Mouse (Mus musculus) midbrain, embryonic 10.5 days (tissue): ENCODE results near the gene Wbp1l. TPM values are rescaled to one million over a fixed set of nuclear protein-coding genes. Genes with fewer than 3 reads are reported as not detected.
A peak's percentile ranks its signal among the peaks of the same experiment; 100 is the strongest.

ENCODE experiments used
- DNase-seq: peaks from one replicate; pipeline ENCODE4 v3.0.0-alpha.2; 2017; ENCODE audit warnings: low spot score
- H3K27ac ChIP-seq: fragments of 300-500 bp; sonication (generic); replicated peaks from 2 replicates; pipeline ENCODE4 v1.5.1; 2016; ENCODE audit warnings: mild to moderate bottlenecking
- H3K27me3 ChIP-seq: fragments of 300-500 bp; sonication (generic); 2 replicates; pipeline ENCODE4 v1.6.1; 2016; ENCODE audit warnings: low read depth, mild to moderate bottlenecking; ENCODE audit not compliant: poor library complexity, severe bottlenecking
- H3K36me3 ChIP-seq: fragments of 300-500 bp; sonication (generic); 2 replicates; pipeline ENCODE4 v1.6.1; 2016; ENCODE audit warnings: mild to moderate bottlenecking, moderate library complexity
- H3K4me1 ChIP-seq: fragments of 300-500 bp; sonication (generic); 2 replicates; pipeline ENCODE4 v1.6.1; 2016
- H3K4me3 ChIP-seq: fragments of 300-500 bp; sonication (generic); 2 replicates; pipeline ENCODE4 v1.5.1; 2016; ENCODE audit warnings: mild to moderate bottlenecking, moderate library complexity
- H3K9me3 ChIP-seq: fragments of 300-500 bp; sonication (generic); replicated peaks from 2 replicates; pipeline ENCODE4 v1.6.1; 2016; ENCODE audit warnings: mild to moderate bottlenecking
- WGBS: fragments of 180-500 bp; shearing (Covaris S2); methylation state at CpG from one replicate; pipeline ENCODE4 v1.1.7; 2016; 5-methylcytosine and 5-hydroxymethylcytosine counted together
- polyA plus RNA-seq: library from polyadenylated mRNA; unstranded; fragments of >200 nt; fragmentation: Nextera tagmentation; extraction: Ambion mirVana; gene quantifications from 2 replicates; pipeline ENCODE4 v1.2.1, GENCODE M21; 2016

The Wbp1l gene
- polyA plus RNA-seq, 1 experiment from 2014 or later: 45.7 TPM

DNA sequence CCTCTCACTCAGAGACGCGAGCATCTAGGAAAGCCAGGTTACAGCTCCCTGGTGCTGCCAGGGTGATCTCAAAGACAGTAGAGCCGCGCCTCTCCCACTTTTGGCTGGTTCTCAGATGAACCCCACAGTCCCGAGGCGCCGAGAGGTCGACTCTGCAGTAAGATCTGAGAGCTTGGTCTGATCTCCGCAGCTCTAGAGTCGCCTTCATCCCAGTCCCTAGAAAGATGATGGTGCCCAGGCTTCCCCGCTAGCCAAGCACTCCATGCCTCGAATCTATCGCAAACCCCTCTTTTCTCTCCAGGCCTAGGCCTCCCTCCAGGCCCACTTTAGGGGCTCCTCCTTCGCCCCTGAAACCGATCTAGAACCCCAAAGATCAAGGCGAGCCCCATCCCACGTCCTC, 26.3 kb upstream of the Wbp1l start:
- Histone ChIP-seq H3K36me3 (peaks cover 7% of the 10 kb centered on the region), H3K27me3 (no peaks in the 10 kb centered on the region), H3K9me3 (0 out of 2 replicates have a peak, but pooled peaks cover 3% of the 10 kb centered on the region), H3K4me3 (peak overlapping the region; percentile 72), H3K4me1 (peaks cover 46% of the 10 kb centered on the region), H3K27ac (peak overlapping the region; percentile 94)
- DNase-seq: no peak
- under 1% methylated on average over 17 of the region's 17 CpGs for WGBS

DNA sequence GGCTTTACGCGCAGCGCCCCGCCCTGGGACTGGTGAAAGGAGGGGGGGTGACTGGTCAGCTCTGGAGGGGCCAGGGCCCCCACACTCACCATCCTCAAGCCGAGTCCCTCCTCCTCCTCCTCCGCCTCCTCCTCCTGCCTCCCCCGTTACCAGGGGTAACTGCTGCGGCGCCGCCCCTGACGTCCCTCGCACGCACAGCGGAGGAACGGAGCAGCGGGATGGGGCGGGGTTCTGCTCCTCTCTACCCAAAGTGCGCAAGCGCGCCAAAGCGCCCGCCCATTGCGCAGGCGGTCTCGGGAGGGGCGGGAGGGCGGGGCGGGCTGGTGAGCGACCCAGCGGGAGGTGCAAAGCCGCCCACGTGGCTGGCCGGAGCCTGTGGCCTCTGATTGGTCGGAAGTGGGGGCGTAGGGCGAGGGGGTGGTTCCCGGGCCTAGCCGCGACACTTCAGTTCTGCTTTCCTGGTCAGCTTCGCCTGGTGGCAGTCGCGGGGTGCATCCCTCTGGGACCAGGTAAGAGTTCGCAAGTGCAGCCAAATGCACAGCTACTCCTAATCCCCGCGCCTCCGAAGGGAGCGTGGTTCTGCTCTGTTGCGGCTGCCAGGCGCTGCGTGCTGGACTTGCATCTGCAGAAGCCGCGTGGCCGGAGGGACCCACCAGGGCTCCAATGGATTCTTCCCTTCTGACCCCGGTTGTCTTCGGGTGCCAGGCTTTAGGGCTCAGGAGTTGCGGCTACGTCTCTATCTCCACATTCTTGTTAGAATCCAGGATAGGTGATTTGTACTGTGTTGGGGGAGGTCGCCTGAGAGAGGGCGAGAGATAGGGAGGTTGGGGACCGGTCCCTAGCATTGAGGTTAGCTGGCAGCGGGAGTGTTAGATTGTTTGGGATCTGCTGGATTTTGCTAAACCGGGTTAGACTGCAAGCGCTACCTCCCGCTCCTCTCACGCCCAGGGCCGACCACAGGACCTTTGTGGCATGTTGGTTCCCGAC, 25.6 kb upstream of the Wbp1l start, which contains the start of the genes Arl3 and Sfxn2:
Arl3 (minus strand) TSS at position 248 of the 987 bp plus-strand sequence.
Sfxn2 (plus strand) TSS at position 415 of the 987 bp plus-strand sequence.
- Histone ChIP-seq H3K4me3 (peak within 1 kb of the TSS; percentile 72), H3K9me3 (no peaks in the 10 kb centered on the region), H3K36me3 (0 out of 2 replicates have a peak, but pooled peaks cover under 1% of the 10 kb centered on the region), H3K27me3 (no peaks in the 10 kb centered on the region), H3K4me1 (peaks cover 46% of the 10 kb centered on the region), H3K27ac (peak within 1 kb of the TSS; percentile 94)
- under 1% methylated on average over 67 of the region's 67 CpGs for WGBS
- peak; percentile 99 for DNase-seq

DNA sequence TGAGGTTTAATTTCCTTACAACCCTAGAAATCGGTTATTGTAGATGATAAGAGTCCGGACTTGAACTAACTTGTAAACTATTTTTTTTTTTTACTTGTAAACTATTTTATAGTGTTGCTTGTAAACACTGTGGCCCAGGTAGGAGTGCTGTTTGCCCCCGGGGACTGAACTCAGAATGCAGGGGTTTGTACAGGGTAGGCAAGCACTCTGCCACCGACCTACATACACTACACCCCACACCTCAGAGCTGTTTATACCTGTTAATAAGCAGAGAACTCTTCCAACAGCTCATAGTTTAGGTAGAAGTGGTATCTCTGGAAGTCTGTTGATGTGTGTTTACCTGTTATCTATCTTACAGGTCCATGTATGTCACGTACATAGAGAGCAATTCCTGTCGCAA, 24.9 kb upstream of the Wbp1l start:
- no peaks in the 10 kb centered on the region for H3K36me3 ChIP-seq
- H3K27ac ChIP-seq: peak overlapping the region; percentile 94; the same call in 1 of the 2 replicates
- H3K4me3 ChIP-seq: peak overlapping the region; percentile 72
- DNase-seq: no peak
- no peaks in the 10 kb centered on the region for H3K27me3 ChIP-seq
- no peaks in the 10 kb centered on the region for H3K9me3 ChIP-seq
- H3K4me1 ChIP-seq: peaks cover 46% of the 10 kb centered on the region
- WGBS: 49% methylated on average over 6 of the region's 6 CpGs

DNA sequence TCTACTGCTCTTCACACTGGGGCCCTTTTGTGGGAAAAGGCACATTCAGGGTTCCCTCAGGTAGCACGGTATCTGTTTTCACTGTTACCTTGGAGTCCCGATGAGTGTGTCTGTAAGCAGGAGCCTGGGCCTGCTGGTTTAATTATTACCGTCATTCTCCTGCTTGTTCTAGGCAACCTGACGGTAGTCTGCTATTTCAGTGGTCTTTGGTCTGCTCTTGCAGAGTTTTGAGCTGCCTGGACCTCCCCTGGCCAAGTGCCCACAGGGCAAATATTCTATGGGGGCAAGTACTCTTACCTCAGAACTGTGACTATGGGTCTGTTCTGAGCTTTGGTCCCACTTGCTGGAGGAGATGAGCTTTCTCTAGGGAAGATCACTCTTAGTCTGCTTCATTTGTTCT, 23.7 kb upstream of the Wbp1l start:
- Histone ChIP-seq H3K27ac (no peak overlapping the region), H3K4me1 (peaks cover 46% of the 10 kb centered on the region), H3K27me3 (no peaks in the 10 kb centered on the region), H3K4me3 (no peak overlapping the region), H3K36me3 (no peaks in the 10 kb centered on the region), H3K9me3 (no peaks in the 10 kb centered on the region)
- 71% methylated on average over 4 of the region's 4 CpGs for WGBS
- no peak for DNase-seq

DNA sequence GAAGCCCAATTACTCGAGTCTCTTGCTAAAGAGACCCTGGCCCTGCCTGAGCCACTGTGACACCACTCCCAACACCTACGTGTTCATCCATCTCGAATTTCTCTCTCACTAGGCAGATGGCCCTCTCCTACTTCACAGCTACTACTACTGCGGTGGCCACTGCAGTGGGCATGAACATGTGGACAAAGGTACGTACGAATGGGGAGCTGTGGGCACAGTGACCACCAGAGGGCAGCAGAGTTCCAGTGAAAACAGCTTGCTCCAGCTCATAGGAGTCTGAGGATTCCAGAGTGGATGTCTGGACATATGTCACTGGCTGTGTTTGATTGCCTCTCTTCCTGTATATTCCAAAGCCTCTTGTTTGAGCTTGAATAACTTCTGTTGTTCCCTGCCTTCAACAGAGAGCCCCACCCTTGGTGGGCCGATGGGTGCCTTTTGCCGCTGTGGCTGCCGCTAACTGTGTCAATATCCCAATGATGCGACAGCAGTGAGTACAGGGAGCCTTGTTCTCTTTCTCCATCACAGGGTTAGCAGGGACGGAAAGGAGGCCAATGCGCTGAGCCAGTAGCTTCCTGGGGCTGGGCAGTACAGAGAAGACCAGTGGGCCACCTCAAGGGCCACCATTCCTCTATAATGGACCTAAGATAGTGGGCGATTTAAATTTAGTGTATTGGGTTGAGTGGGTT, 10.9 kb upstream of the Wbp1l start:
- no peak overlapping the region for H3K4me3 ChIP-seq
- peaks cover 70% of the 10 kb centered on the region for H3K36me3 ChIP-seq
- H3K4me1 ChIP-seq: no peaks in the 10 kb centered on the region
- no peak overlapping the region for H3K27ac ChIP-seq
- WGBS: 65% methylated on average over 13 of the region's 13 CpGs
- H3K9me3 ChIP-seq: no peaks in the 10 kb centered on the region
- H3K27me3 ChIP-seq: no peaks in the 10 kb centered on the region
- peak; percentile 86 for DNase-seq

DNA sequence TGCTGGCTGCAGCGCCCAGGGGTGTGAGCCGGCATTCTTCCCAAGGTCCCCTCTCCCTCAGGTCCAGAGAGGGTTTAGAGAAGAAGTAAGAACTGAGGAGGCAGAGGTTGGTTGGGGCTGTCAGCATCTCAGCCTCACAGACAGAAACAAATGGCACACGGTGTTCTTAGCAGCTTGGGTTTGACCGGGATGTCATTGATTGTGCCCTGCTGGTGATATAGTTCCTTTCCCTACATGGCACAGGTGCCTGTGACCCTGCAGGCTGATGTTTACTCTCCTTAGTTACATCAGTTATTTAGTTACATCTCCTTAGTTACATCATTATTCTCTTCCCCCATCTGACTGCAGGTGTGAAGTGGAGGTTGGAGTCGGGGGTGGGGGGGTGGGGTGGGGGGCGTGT, 7.3 kb upstream of the Wbp1l start:
- Histone ChIP-seq H3K27ac (no peak overlapping the region), H3K9me3 (no peaks in the 10 kb centered on the region), H3K36me3 (peaks cover 92% of the 10 kb centered on the region), H3K4me1 (no peaks in the 10 kb centered on the region), H3K4me3 (no peak overlapping the region), H3K27me3 (no peaks in the 10 kb centered on the region)
- WGBS: 86% methylated on average over 6 of the region's 6 CpGs
- DNase-seq: no peak

DNA sequence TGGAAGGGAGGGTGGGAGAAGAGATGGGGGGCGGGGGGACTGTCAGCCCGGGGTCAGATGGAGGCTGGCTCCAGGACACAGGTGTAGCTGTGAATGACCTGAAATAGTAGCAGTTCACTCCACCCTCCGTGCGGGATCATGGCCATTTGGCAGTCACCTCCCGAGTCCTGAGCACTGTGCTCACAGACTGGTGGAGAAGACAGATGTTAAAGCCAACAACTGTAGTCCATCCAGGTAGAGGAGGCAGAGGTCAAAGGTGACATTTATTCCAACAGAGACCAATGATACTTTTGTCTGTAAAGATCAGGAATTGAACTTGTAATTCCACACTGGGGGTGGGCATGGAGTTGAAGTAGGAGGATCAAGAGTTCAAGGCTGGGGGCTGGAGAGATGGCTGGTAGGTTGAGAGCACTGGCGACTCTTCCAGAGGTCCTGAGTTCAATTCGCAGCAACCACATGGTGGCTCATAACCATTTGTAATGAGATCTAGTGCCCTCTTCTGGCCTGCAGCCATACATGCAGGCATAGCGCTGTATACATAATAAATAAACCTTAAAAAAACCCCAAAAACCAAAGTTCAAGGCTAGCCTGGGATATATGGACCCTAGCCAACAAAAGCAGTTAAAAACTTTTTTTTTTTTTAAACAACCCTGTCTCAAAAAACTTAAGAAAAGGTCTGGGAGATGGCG, 6.0 kb upstream of the Wbp1l start:
- DNase-seq: no peak
- Histone ChIP-seq H3K36me3 (peaks cover 80% of the 10 kb centered on the region), H3K27ac (no peak overlapping the region), H3K4me1 (peaks cover under 1% of the 10 kb centered on the region; the same call in 1 of the 2 replicates), H3K27me3 (no peaks in the 10 kb centered on the region), H3K4me3 (no peak overlapping the region), H3K9me3 (no peaks in the 10 kb centered on the region)
- WGBS: 93% methylated on average over 9 of the region's 9 CpGs

DNA sequence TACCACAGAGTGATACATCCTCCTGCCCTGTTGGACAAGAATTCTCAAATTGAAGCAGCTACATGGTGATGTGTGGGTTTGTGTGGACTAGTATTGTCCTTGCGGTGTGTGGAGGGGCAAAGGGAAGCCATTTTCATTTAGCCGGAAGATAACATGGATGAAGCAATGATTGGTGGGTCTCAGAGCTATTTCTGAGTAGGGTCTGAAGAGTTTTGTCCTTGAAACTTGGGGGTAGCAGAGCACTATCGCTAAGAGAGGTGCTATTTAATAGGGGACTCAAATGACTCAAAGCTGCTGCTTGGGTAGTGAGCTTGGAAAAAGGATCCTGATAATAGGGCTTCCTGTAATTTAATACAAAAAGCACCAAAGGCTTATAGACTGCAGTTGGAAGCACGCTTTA, 697 bp upstream of the Wbp1l start:
- no peaks in the 10 kb centered on the region for H3K27me3 ChIP-seq
- 85% methylated on average over 4 of the region's 4 CpGs for WGBS
- H3K4me3 ChIP-seq: peak overlapping the region; percentile 94
- peak overlapping the region; percentile 72 for H3K27ac ChIP-seq
- DNase-seq: no peak
- peaks cover 23% of the 10 kb centered on the region for H3K4me1 ChIP-seq
- H3K9me3 ChIP-seq: no peaks in the 10 kb centered on the region
- peaks cover 44% of the 10 kb centered on the region for H3K36me3 ChIP-seq

DNA sequence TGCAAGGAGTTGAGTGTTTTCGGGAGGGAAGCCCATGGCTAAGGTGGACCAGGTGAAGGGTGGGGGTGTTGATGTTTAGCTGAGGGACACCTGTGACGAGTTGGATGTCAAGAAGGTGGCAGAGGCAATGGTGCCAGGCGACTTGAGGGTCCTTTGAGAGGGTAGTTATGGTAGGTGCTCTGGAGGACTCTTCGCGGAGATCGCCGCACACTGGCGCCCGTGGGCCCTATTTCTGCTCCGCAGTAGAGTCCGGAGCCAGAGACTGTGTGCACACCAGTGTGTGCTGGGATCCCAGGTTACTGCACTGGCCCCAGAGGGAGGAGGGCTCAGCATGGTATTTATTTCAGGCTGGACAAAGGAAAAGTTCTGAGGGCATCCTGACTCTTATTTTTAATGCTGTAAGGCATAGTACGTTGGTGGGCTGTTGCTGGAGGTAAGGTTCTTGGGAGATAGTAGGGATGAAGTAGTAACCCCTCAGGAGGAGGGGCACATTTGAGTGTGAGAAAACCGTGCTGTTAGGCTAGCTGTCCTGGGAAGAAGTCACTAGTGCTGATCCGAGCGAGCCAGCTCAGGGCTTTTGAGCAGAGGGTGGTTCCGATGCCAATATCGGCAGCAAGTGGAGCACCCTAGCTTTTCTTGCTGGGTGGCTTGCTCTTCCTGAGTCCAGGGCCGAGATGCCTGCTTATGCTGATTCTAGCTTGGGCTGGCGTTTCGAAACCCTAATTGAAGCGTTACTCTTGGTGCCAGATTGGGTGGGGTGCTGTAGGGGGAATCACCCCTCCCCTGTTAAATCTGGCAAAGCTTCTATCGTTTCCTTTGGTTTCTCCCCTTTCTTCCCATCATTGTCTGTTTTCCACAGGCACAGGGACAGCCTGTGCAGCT, 732 bp downstream of the Wbp1l start:
- Histone ChIP-seq H3K4me3 (peak overlapping the region; percentile 94), H3K27ac (peak overlapping the region; percentile 86), H3K36me3 (peaks cover 43% of the 10 kb centered on the region), H3K27me3 (no peaks in the 10 kb centered on the region), H3K4me1 (peaks cover 23% of the 10 kb centered on the region), H3K9me3 (no peaks in the 10 kb centered on the region)
- DNase-seq: no peak
- 27% methylated on average over 22 of the region's 22 CpGs for WGBS

DNA sequence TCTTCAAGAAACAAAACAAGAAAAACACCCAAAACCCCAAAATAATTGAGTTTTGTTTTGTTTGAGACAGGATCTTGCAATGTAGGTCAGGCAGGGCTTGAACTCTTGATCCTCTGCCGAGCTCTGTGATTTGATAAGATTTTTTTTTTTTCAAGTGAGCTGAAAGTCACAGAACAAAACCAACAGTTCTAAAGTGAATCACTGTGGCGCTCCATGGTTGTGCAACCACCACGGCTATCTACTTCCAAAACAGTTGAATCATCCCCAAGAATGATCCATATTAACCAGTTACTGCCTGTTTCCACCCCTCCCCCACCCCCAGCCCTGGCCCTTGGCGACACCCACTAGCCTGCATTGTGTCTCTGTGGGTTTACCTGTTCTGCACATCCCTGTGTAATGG, 1.5 kb downstream of the Wbp1l start:
- DNase-seq: no peak
- peak overlapping the region; percentile 94 for H3K4me3 ChIP-seq

DNA sequence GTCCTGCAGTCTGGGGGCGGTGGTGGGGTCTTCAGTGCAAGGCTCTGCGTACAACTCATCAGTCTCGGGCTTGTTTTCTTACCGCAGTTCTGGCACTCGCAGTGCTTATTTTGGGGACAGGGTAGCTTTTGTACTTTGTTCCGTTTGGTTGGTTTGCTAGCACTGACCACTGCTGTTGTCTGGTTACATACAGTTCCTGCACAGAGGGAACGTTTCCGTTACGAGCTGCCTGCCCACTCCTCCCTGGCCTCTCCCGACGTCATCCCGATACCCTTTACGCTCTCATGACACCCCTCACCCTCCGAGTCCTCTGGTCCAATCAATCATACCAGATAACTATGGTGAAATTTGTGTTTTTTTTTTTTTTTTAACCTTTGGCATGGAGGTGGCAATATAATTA, 2.6 kb downstream of the Wbp1l start:
- H3K27ac ChIP-seq: no peak overlapping the region
- no peaks in the 10 kb centered on the region for H3K9me3 ChIP-seq
- no peak for DNase-seq
- H3K36me3 ChIP-seq: peaks cover 42% of the 10 kb centered on the region
- 96% methylated on average over 14 of the region's 14 CpGs for WGBS
- peaks cover 23% of the 10 kb centered on the region for H3K4me1 ChIP-seq
- no peak overlapping the region for H3K4me3 ChIP-seq
- no peaks in the 10 kb centered on the region for H3K27me3 ChIP-seq

More for the DNA sequence above, 1.5 kb downstream of the Wbp1l start:
- 94% methylated on average over 4 of the region's 4 CpGs for WGBS
- Histone ChIP-seq H3K4me1 (peaks cover 23% of the 10 kb centered on the region), H3K36me3 (peaks cover 42% of the 10 kb centered on the region), H3K27ac (no peak overlapping the region), H3K9me3 (no peaks in the 10 kb centered on the region), H3K27me3 (no peaks in the 10 kb centered on the region)
